Mouse (Mus musculus): ENCODE results near the gene Lef1.

The Lef1 gene

DNA sequence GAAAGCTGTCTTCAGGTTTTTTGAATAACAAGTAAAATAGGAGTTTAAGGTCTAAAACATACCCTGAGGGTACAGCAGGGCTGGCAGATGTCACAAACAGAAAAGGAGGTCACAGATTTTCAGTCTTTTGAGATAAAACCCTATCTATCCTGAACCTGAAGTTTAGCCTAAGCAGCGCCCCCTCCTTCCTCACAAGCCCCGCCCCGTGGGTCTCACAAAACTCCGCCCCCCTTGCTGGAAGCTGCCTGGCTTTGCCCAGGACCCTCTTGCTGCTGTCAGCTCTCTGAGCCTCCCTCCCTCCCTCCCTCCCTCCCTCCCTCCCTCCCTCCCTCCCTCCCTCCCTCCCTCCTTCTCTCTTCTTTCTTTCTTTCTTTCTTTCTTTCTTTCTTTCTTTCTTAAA is 31.3 kb downstream of the Lef1 start:
- no peak for DNase-seq (ENCODE audit: low spot score)

DNA sequence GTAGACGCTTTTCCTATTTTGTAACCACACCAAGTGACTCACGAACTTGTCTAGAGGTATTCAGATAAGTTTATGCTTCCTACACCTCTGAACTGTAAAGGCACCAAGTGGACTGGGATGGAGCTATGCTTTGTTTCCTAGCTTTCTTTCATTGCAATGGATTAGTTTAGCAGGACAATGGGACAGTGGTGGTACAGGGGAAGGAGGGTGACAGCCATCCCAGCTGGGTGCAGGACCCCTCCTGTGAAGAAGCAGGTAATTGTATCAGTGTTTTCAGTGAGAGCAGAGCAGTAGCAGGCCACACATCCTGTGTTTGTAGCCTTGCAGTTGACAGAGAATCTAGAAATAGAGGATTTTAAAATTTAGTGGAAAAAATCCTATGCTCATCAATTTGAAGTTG is 34.0 kb downstream of the Lef1 start:
- no peak for DNase-seq (ENCODE audit: low spot score)

GRCm38 (mm10) chr3:131152921-131153320 is 42.6 kb downstream of the Lef1 start:
- no peak for DNase-seq (ENCODE audit: low spot score)

DNA sequence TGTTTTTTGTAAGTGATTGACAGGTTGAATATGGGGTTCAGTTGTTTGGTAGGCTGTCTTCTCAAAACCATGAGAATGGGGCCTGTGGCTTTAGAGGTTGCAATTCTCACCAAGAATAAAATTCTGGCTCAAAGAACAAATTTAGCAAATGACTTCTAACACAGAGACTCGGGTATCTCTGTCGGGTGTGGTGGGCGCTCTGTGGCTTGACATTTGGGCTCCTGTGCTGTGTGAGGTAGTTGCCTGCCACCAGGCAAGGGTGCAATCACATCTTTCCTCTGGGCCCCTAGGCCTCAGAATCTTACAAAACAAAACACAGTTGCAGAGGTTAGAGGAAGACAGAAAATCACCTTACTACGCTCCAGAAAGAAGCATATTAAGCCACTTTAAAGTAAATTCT is 43.6 kb downstream of the Lef1 start:
- DNase-seq (ENCODE audit: low spot score): no peak

GRCm38 (mm10) chr3:131154576-131154975 is 44.3 kb downstream of the Lef1 start:
- DNase-seq (ENCODE audit: low spot score): no peak

- no peak for DNase-seq (ENCODE audit: low spot score)
These were observed 44.8 kb downstream of the Lef1 start for GRCm38 (mm10) chr3:131155066-131155465.

DNA sequence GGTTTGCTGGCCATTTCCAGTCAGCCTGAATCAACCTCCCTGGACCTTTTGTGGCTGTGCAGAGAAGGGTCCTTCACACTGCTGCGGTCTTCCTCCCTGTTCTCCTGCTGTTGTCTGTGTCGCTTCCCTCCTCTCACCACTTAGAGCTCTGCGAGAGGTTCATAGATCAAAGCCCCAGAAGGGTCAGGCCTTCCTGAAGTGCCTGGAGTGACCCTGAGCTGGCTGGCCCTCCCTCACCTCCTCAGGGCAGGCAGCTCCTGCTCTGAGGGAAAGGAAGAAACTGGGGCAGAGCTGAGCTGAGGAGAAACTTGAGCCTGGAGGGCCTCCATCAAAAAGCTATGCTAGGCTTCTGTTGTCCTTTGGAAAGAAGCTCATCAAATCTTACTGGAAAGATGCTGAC is 45.4 kb downstream of the Lef1 start:
- no peak for DNase-seq (ENCODE audit: low spot score)

- DNase-seq (ENCODE audit: low spot score): no peak
These were observed 46.1 kb downstream of the Lef1 start for GRCm38 (mm10) chr3:131156377-131156776.

GRCm38 (mm10) chr3:131157471-131157870 is 47.2 kb downstream of the Lef1 start:
- no peak for DNase-seq (ENCODE audit: low spot score)

DNA sequence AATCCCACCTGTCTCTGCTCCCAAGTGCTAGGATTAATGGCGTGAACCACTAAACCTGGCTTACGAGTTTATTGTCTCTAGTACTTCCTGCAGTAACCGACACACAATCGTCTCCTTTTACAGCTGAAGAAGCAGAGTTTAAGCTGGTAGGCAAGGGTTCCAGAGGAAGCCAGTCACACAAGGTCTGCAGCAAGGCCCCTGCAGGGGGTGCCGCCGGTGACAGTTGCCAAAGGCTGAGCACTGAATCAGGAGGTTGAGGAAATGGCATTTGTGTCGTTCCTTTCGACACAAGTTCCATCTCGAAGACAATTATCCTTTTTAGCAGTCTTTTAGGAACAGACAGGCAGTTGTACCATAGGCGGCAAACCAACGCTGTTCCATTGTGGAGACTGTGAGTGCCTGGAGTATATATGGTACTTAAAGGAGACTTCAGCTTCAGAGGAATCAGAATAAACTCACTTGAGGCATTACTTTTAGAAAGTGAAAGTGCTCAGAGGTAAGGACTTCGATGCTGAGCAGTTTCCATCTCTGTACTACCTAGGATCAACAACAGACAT is 49.0 kb downstream of the Lef1 start:
- no peak for DNase-seq (ENCODE audit: low spot score)

DNA sequence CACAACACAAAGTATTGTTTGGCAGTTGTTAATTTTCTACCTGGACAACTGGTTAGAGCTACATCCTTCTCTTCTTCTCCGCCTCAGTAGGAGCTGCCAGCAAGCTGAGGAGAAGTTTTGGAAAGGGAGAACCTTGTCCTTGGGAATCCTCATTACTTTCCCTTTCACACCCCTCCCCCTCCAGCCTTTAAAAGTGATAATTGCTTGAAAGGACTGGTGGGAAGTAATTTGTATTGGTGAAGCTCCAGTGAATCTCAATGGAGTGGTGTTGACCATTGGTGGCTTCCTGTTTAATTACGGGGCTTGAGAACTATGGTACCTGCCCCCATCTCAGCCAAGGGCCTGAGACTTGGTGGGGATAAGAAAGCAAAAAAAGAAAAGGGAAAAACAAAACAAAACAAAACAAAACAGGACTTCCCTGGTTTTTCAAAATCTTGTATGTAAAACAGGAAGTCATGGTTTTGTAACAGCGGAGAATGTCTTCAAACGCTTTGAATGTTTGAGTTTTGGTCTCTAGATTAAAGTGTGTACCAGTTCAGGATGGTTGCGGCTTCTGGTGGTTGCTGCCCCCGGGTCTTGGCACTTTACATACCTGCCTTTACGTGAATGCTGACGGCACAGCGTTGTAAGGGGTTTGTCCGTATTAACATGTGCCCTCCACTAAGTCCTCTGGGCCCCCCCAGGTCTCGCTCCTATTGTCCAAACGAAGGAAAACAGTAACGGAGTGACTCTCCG is 49.8 kb downstream of the Lef1 start:
- no peak for DNase-seq (ENCODE audit: low spot score)

GRCm38 (mm10) chr3:131160921-131161320 is 50.6 kb downstream of the Lef1 start:
- no peak for DNase-seq (ENCODE audit: low spot score)

DNA sequence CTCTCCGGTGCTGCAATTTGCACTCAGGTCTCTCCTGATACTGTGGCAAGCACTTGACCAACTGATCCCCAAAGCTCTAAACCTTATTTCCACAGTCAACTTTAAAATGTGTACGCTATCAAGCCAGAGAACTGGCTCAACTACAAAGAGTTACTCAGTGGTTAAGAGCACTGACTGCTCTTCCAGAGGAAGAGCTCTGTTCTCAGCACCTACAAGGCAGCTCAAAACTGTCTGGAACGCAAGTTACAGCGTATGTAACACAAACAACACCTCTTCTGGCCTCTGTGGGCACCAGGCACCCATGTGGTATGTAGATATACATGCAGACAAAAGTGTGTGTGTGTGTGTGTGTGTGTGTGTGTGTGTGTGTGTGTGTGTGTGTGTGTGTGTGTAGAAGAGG is 57.5 kb downstream of the Lef1 start:
- no peak for DNase-seq (ENCODE audit: low spot score)

DNA sequence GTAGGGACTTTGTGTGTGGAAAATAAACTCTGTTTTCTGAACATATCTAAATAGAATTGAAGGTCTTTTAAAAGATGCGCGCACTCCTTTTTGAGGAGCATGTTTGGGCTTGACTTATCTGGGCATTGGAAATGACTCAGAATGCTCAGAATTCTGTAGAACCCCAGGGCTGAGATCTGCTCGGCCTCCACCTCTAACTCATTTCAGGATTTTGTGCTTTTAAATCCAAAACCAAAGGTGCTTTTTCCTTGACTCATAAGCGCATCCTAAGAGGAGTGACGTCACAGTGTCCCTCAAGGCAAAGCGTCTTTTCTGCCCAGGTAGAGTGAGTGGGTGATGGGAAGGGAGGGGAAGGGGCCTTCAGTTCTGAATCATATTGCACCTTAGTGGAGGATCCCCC is 58.9 kb downstream of the Lef1 start:
- DNase-seq (ENCODE audit: low spot score): no peak

- no peak for DNase-seq (ENCODE audit: low spot score)
These were observed 59.9 kb downstream of the Lef1 start for GRCm38 (mm10) chr3:131170099-131170643.

GRCm38 (mm10) chr3:131171292-131171960 is 61.2 kb downstream of the Lef1 start:
- DNase-seq (ENCODE audit: low spot score): no peak

GRCm38 (mm10) chr3:131172293-131172692 is 62.0 kb downstream of the Lef1 start:
- no peak for DNase-seq (ENCODE audit: low spot score)

GRCm38 (mm10) chr3:131181006-131181405 is 70.7 kb downstream of the Lef1 start:
- no peak for DNase-seq (ENCODE audit: low spot score)

DNA sequence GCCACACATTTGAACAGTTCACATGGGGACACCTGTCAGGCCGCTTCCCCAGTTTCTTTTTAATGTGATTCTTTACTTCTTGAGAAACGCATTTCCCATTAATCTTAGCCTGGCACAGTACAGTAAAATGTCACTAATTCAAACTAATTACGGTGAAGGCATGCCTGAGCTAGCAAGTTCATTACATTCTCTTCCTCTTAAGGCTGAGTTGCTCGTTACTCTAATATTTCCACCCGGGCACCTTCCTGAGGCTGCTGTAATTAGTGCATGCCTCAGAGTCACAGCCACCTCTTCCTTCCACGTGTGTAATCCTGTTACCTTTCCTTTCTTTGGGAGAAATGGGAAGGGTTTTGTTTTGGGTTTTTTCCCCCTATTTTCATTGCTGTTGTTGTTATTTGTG is 71.9 kb downstream of the Lef1 start:
- DNase-seq (ENCODE audit: low spot score): no peak

GRCm38 (mm10) chr3:131186193-131186592 is 75.9 kb downstream of the Lef1 start:
- no peak for DNase-seq (ENCODE audit: low spot score)

DNA sequence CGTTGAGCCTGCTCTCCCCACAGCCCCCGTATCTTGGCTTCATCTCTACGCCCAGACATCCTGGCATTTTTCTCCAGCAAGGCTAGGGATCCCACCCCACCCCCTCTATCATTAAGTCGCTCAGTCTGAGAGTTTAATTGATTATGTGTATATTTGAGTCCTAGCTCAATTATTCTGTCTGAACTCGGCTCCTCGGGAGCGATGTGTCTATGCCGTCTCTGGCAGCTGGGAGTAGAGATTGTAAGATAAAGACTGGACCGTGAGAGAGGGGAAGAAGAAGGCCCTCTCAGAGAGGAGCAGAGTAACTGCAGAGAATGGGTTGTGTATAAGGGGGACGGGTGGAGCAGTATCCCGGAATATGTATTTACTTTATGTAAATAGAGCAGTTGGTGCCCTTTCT is 80.0 kb downstream of the Lef1 start:
- DNase-seq (ENCODE audit: low spot score): no peak

DNA sequence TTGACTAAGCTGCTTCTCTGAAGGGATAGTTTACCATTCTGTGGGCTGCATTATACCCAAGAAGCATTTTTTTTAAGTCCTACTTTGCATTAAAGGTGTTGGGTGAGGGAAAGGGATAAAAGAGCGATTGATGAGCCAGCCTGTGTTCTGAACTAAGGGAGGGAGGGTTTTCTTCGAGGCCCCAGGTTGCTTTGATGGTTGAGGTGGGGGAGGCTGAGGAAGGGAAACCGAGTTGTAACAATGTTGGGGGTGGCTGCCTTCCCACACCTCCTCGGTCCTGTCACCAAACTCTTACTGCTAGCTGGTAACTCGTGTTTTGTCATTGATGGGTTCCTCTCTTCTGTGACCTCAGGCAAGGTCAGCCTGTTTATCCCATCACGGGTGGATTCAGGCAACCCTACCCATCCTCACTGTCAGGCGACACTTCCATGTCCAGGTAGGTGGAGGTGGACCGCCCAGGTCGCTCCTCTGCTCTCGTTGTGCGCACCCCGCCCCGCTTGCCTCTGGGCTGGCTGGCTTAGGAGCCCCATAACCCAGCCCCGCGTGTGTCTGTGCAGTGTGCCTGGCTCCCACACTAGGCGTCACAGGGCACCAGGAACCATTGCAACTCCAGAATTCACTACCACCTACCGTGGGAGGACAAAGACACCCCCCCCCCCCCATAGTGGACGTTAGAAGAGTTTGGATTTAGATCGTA is 80.5 kb downstream of the Lef1 start:
- no peak for DNase-seq (ENCODE audit: low spot score)

- DNase-seq (ENCODE audit: low spot score): no peak
These were observed 81.2 kb downstream of the Lef1 start for GRCm38 (mm10) chr3:131191454-131191853.

Data from c-Kit-positive CD71-positive TER-119-positive erythroid progenitor cells, embryonic 14.5 days (primary cell).